Mouse (Mus musculus) testis, adult 2 months (tissue): Measurements from ENCODE around the gene Nme7.

Experiments
- CTCF ChIP-seq: fragments of 200-500 bp; IDR thresholded peaks from 2 replicates; pipeline ENCODE4 v1.5.1; 2012; ENCODE audit warnings: low read depth, mild to moderate bottlenecking, inconsistent platforms, low read length, moderate library complexity; ENCODE audit not compliant: control insufficient read depth, insufficient read depth, insufficient replicate concordance
- POLR2A ChIP-seq: fragments of 200-500 bp; IDR thresholded peaks from 2 replicates; pipeline ENCODE4 v1.6.1; 2012; ENCODE audit warnings: low read depth, mild to moderate bottlenecking, inconsistent platforms, low read length, moderate library complexity; ENCODE audit not compliant: control insufficient read depth

DNA sequence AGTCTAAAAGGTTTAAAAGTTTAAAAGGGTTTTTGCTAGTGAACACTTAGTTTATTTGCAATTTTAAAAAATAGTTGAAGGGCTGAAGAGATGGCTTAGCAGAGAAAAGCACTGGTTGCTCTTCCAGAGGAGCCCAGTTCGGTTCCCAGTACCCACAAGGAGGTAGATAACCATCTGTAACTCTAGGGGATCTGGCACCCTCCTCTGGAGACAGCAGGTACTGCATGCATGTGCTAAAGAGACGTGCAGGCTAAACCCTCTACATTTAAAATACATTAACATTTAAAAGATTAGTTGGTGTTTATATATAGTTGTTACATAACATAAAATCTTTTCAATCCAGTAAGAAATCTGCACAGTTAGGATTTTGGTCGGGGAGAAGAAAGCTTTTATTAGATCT lies 38.2 kb downstream of the Nme7 start:
- TF ChIP-seq CTCF (peak; percentile 22; the same call in 1 of the 2 replicates), POLR2A (no peak)
